8 mouse cellular contexts compared by ENCODE assay signal in genomic region chr6:48860130-48860815, GRCm38 (mm10). TPM values are rescaled to one million over a fixed set of nuclear protein-coding genes. Genes with fewer than 3 reads are reported as not detected.
DNase-seq lines count a peak whose midpoint lies in the region; ATAC-seq lines count a peak whose summit lies in the region.
"Had no signal": no experiment of that assay in that cellular context is flagged by ENCODE, and none has a peak within 500 bp of the region (broad histone marks: within the 10 kb centered on the region; RNA-seq: fewer than 3 reads in every experiment).

No protein-coding gene starts in this region.

- no peaks in the 10 kb centered on the region for H3K9me3 ChIP-seq in intestine, embryonic 15.5 days
- H3K9me3 ChIP-seq in limb, embryonic 11.5 days (ENCODE audit: control insufficient read depth, low read length) = no peaks in the 10 kb centered on the region
- H3K9me3 ChIP-seq in midbrain, embryonic 11.5 days (ENCODE audit: control insufficient read depth, low read length) = no peaks in the 10 kb centered on the region

- no peak overlapping the region for H3K27ac ChIP-seq in intestine, embryonic 15.5 days
- H3K27ac ChIP-seq in limb, embryonic 11.5 days (replicated peaks; ENCODE audit: low read depth, low read length) = no peak overlapping the region
- H3K27ac ChIP-seq in midbrain, embryonic 11.5 days (ENCODE audit: low read depth, low read length) = no peak overlapping the region
- H3K27ac ChIP-seq: macrophage had no signal

- peak overlapping the region; percentile 52 for H3K4me2 ChIP-seq in intestine, embryonic 15.5 days (replicated peaks)
- peak overlapping the region; percentile 34 for H3K4me2 ChIP-seq in limb, embryonic 11.5 days (ENCODE audit: low read depth, severe bottlenecking)
- H3K4me2 ChIP-seq in midbrain, embryonic 11.5 days = peak overlapping the region; percentile 35; the same call in 1 of the 2 replicates

- no peaks in the 10 kb centered on the region for H3K27me3 ChIP-seq in intestine, embryonic 15.5 days (replicated peaks)
- no peaks in the 10 kb centered on the region for H3K27me3 ChIP-seq in limb, embryonic 11.5 days (ENCODE audit: control insufficient read depth, insufficient read depth, low read length)
- H3K27me3 ChIP-seq in midbrain, embryonic 11.5 days (ENCODE audit: control insufficient read depth, insufficient read depth, low read length) = no peaks in the 10 kb centered on the region
- H3K27me3 ChIP-seq in splenic B cell, adult 2 months (ENCODE audit: control insufficient read depth, insufficient read depth, low read length, poor library complexity, severe bottlenecking) = no peaks in the 10 kb centered on the region

- 14% methylated on average over 23 of the region's 23 CpGs for whole genome bisulfite sequencing in intestine, embryonic 15.5 days
- 15% methylated on average over 23 of the region's 23 CpGs for WGBS in limb, embryonic 11.5 days
- WGBS in midbrain, embryonic 11.5 days = 12% methylated on average over 20 of the region's 23 CpGs

- peaks cover 12% of the 10 kb centered on the region; the same call in 1 of the 2 replicates for H3K4me1 ChIP-seq in intestine, embryonic 15.5 days (replicated peaks)
- H3K4me1 ChIP-seq in limb, embryonic 11.5 days (ENCODE audit: control insufficient read depth, insufficient read depth, low read length) = no peaks in the 10 kb centered on the region
- H3K4me1 ChIP-seq in midbrain, embryonic 11.5 days (ENCODE audit: control insufficient read depth, insufficient read depth, low read length) = no peaks in the 10 kb centered on the region

- peak overlapping the region; percentile 25 for H3K4me3 ChIP-seq in intestine, embryonic 15.5 days (replicated peaks)
- H3K4me3 ChIP-seq in limb, embryonic 11.5 days (ENCODE audit: low read depth, low read length) = 0 out of 2 replicates have a peak overlapping the region, but pooled peaks have one; percentile 10
- no peak overlapping the region for H3K4me3 ChIP-seq in midbrain, embryonic 11.5 days (ENCODE audit: low read depth, low read length)

- H3K9ac ChIP-seq in intestine, embryonic 15.5 days = 0 out of 2 replicates have a peak overlapping the region, but pooled peaks have one; percentile 24
- H3K9ac ChIP-seq in limb, embryonic 11.5 days (ENCODE audit: low read length) = no peak overlapping the region
- H3K9ac ChIP-seq in midbrain, embryonic 11.5 days (ENCODE audit: low read length) = no peak overlapping the region

- peak; percentile 68 for ATAC-seq in intestine, embryonic 15.5 days
- no peak for ATAC-seq in limb, embryonic 11.5 days (ENCODE audit: insufficient number of reproducible peaks, low FRiP score, low TSS enrichment, low read depth)
- ATAC-seq in midbrain, embryonic 11.5 days (ENCODE audit: low FRiP score) = peak; percentile 64

- no peaks in the 10 kb centered on the region for H3K36me3 ChIP-seq in intestine, embryonic 15.5 days
- H3K36me3 ChIP-seq in limb, embryonic 11.5 days (ENCODE audit: control insufficient read depth, insufficient read depth, low read length) = no peaks in the 10 kb centered on the region
- no peaks in the 10 kb centered on the region for H3K36me3 ChIP-seq in midbrain, embryonic 11.5 days (ENCODE audit: control insufficient read depth, insufficient read depth, low read length)
- no peaks in the 10 kb centered on the region for H3K36me3 ChIP-seq in splenic B cell, adult 2 months (ENCODE audit: control insufficient read depth, insufficient read depth, low read length, poor library complexity, severe bottlenecking)

- peak; percentile 25 for DNase-seq in Muller cell, postnatal 12 days (ENCODE audit: inconsistent ontology term)
- peak; percentile 57 to 68 for DNase-seq in adrenal gland, postnatal 4 days (ENCODE audit: low spot score in 2 of 2)
- DNase-seq in frontal cortex, adult 2 months (ENCODE audit: extremely low spot score in 1 of 2, low spot score in 1 of 2) = peak; percentile 14 to 53
- peak; percentile 73 for DNase-seq in limb, embryonic 11.5 days (ENCODE audit: low spot score)
- peak; percentile 94 for DNase-seq in midbrain, embryonic 11.5 days (ENCODE audit: low spot score, missing footprints)
- peak; percentile 71 for DNase-seq in splenic B cell, adult 2 months (ENCODE audit: low read depth, low spot score)

RNA-seq across cellular contexts. Expression of gene Aoc1, which starts 12.4 kb away (rescaled TPM):
- total RNA-seq in adrenal gland, postnatal 4 days (2021) = under 1 TPM; 0.14 to 0.76 TPM
- polyA plus RNA-seq in frontal cortex, adult 2 months (2012; rRNA removed) = 0.10 and 0.38 TPM in 2 replicates
- polyA plus RNA-seq in intestine, embryonic 15.5 days (2015; fragmentation: Nextera tagmentation; extraction: Ambion mirVana) = 21.4 and 28.0 TPM in 2 replicates
- polyA plus RNA-seq in limb, embryonic 11.5 days (2014; fragmentation: Nextera tagmentation; extraction: Ambion mirVana) = not detected in 2 replicates
- polyA plus RNA-seq in midbrain, embryonic 11.5 days (2014; fragmentation: Nextera tagmentation; extraction: Ambion mirVana) = 0.10 TPM in 1 of 2 replicates, not detected in the other
- polyA plus RNA-seq: macrophage had no signal

RNA-seq across cellular contexts. Expression of gene Tmem176b, which starts 19.0 kb away (rescaled TPM):
- 100 to 1,000 TPM; 443 to 458 TPM for total RNA-seq in adrenal gland, postnatal 4 days (2021)
- 80.2 and 89.1 TPM in 2 replicates for polyA plus RNA-seq in frontal cortex, adult 2 months (2012; rRNA removed)
- polyA plus RNA-seq in intestine, embryonic 15.5 days (2015; fragmentation: Nextera tagmentation; extraction: Ambion mirVana) = 341 and 366 TPM in 2 replicates
- 74.1 and 78.4 TPM in 2 replicates for polyA plus RNA-seq in limb, embryonic 11.5 days (2014; fragmentation: Nextera tagmentation; extraction: Ambion mirVana)
- polyA plus RNA-seq in midbrain, embryonic 11.5 days (2014; fragmentation: Nextera tagmentation; extraction: Ambion mirVana) = 54.8 and 58.8 TPM in 2 replicates

RNA-seq across cellular contexts. Expression of gene Tmem176a, which starts 19.6 kb away (rescaled TPM):
- total RNA-seq in adrenal gland, postnatal 4 days (2021) = 100 to 1,000 TPM; 194 to 220 TPM
- polyA plus RNA-seq in frontal cortex, adult 2 months (2012; rRNA removed) = 23.7 and 28.1 TPM in 2 replicates
- 140 and 159 TPM in 2 replicates for polyA plus RNA-seq in intestine, embryonic 15.5 days (2015; fragmentation: Nextera tagmentation; extraction: Ambion mirVana)
- polyA plus RNA-seq in limb, embryonic 11.5 days (2014; fragmentation: Nextera tagmentation; extraction: Ambion mirVana) = 36.6 and 37.5 TPM in 2 replicates
- polyA plus RNA-seq in midbrain, embryonic 11.5 days (2014; fragmentation: Nextera tagmentation; extraction: Ambion mirVana) = 18.9 and 19.6 TPM in 2 replicates

Comparison
In these comparisons a context has a peak if more than half of its experiments do, and no peak if none do; other contexts are left out.
1. DNase-seq: peak in every context shown above with its lines; median percentile 94 in midbrain, embryonic 11.5 days; 73 in limb, embryonic 11.5 days; 71 in splenic B cell, adult 2 months; 62 in adrenal gland, postnatal 4 days; 34 in frontal cortex, adult 2 months; 25 in Muller cell, postnatal 12 days.
2. RNA of gene Aoc1, which starts 12.4 kb away (polyA plus RNA-seq): 21.4 to 28.0 TPM in intestine, embryonic 15.5 days; 0.10 to 0.38 TPM in frontal cortex, adult 2 months, not detected in limb, embryonic 11.5 days and 0.10 TPM in midbrain, embryonic 11.5 days; every median in the first group is over 10 times any median in the second.
3. Peak in every context shown above with its lines, with median percentiles within 50 percentile points of each other: H3K4me2 ChIP-seq.